Mouse (Mus musculus) heart, postnatal 0 days (tissue): ENCODE measurements at regions not wholly inside any gene's neighbourhood (a gene's known extent, or its start where the extent isn't known, plus 50 kb on each side); places are given as distances from the start of the nearest gene placed in this dataset.

Experiments used
- ATAC-seq: fragments of 200-750 bp; cut with Nextera tagmentation; 2 replicates; pipeline ENCODE4 v1.8.0; 2017; ENCODE audit warnings: low read depth, moderate number of reproducible peaks, moderate library complexity; ENCODE audit not compliant: insufficient read depth
- DNase-seq: peaks from one replicate; pipeline ENCODE4 v3.0.0-alpha.2; 2016; ENCODE audit warnings: low spot score
- H3K27ac ChIP-seq: fragments of 300-500 bp; sonication (generic); 2 replicates; pipeline ENCODE4 v1.5.1; 2014; ENCODE audit warnings: low read depth, mild to moderate bottlenecking
- H3K27me3 ChIP-seq: fragments of 300-500 bp; sonication (generic); 2 replicates; pipeline ENCODE4 v1.6.1; 2014; ENCODE audit warnings: low read length, mixed read lengths; ENCODE audit not compliant: control insufficient read depth, insufficient read depth
- H3K36me3 ChIP-seq: fragments of 300-500 bp; sonication (generic); replicated peaks from 2 replicates; pipeline ENCODE4 v1.6.1; 2014; ENCODE audit warnings: low read length, mixed read lengths; ENCODE audit not compliant: control insufficient read depth, insufficient read depth
- H3K4me1 ChIP-seq: fragments of 300-500 bp; sonication (generic); 2 replicates; pipeline ENCODE4 v1.6.1; 2014; ENCODE audit warnings: antibody characterized with exemption; ENCODE audit not compliant: control insufficient read depth, insufficient read depth
- H3K4me2 ChIP-seq: fragments of 300-500 bp; sonication (generic); 2 replicates; pipeline ENCODE4 v1.6.1; 2014; ENCODE audit warnings: low read depth, mild to moderate bottlenecking, low read length, moderate library complexity
- H3K4me3 ChIP-seq: fragments of 300-500 bp; sonication (generic); 2 replicates; pipeline ENCODE4 v1.5.1; 2014; ENCODE audit warnings: low read depth, low read length
- H3K9ac ChIP-seq: fragments of 300-500 bp; sonication (generic); replicated peaks from 2 replicates; pipeline ENCODE4 v1.6.1; 2014; ENCODE audit warnings: low read depth, low read length, mixed read lengths
- H3K9me3 ChIP-seq: fragments of 300-500 bp; sonication (generic); replicated peaks from 2 replicates; pipeline ENCODE4 v1.6.1; 2016; ENCODE audit warnings: low read length; ENCODE audit not compliant: control insufficient read depth
- CTCF ChIP-seq: IDR thresholded peaks from 2 replicates; pipeline ENCODE4 v1.5.1; 2016; ENCODE audit warnings: antibody characterized with exemption, control low read depth, low read depth
- EP300 ChIP-seq: IDR thresholded peaks from 2 replicates; pipeline ENCODE4 v1.6.1; 2016; ENCODE audit warnings: antibody characterized with exemption, low read depth
- WGBS: fragments of 180-500 bp; shearing (Covaris S2); extraction: QIAGEN DNeasy Blood & Tissue Kit; methylation state at CpG from one replicate; pipeline ENCODE4 v1.1.7; 2014; 5-methylcytosine and 5-hydroxymethylcytosine counted together

DNA sequence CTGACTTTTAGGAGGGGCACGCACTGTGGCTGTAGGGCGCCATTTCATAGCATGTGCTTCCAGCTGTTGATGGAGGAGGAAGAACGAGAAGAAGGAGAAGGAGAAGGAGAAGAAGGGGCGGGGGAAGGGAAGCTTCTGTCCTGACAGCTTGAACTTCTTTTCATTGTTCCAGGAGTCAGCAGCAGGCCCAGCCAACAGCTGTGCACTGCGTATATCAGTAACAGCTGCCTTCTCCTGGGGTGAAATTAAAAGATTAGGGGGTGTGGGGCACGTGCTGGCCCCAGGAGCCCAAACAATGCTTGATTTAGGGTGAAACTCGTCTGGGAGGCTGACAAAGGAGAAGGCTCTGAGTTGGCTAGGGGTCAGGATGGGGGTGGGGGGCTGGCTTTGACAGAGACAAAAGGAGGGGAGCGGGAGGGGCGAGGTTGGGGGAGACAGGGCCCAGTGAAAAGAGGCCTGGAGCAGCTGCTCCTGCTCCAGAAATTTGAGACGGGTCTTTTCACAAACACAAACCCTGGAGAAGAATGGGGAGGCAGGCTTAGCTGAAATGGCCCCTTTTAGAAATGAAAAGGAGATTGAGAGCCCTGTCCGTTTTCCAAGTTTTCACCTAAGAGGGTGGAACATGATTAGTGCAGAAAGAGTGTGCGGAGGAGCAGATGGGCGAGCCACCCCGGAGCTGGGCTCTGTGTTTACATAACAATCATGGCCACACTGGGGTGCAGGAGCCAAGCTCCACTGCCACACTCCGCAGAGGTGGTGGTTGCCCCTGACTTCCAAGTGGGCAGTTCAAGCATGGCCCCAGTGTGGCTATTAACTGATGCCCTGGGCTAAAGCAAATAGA is 74.3 kb downstream of the Gadd45g start:
- no peak overlapping the region for H3K27ac ChIP-seq
- no peak overlapping the region for H3K4me2 ChIP-seq
- ATAC-seq (no peak), DNase-seq (no peak)
- no peaks in the 10 kb centered on the region for H3K36me3 ChIP-seq
- WGBS: 59% methylated on average over 15 of the region's 15 CpGs
- no peak overlapping the region for H3K9ac ChIP-seq
- no peak overlapping the region for H3K4me3 ChIP-seq
- TF ChIP-seq CTCF (no peak), EP300 (no peak)
- peaks cover 5% of the 10 kb centered on the region; the same call in 1 of the 2 replicates for H3K4me1 ChIP-seq
- H3K27me3 ChIP-seq: peaks cover 17% of the 10 kb centered on the region
- H3K9me3 ChIP-seq: no peaks in the 10 kb centered on the region

DNA sequence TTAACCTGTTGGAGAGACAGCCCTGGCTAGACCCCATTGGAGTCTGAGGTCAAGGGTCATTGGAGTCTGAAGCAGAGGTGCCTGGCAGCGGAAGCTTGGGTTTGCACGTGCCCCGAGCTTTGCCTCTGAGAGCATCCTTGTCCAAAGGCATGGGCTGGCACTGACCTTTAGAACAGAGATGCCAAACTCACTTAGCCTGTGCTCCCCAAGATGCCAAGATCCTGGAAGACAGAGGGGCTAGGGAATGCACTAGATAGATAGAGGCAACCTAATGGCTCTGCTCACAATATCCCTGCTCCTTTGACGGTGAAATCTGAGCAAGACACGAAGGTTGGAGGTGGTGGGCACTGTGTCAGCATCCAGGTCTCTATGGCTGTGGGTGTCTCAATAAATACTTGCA is 75.1 kb downstream of the Gadd45g start:
- H3K4me2 ChIP-seq: no peak overlapping the region
- H3K4me3 ChIP-seq: no peak overlapping the region
- no peak for DNase-seq
- TF ChIP-seq CTCF: no peak
- no peak for TF ChIP-seq EP300
- WGBS: 86% methylated on average over 5 of the region's 5 CpGs
- ATAC-seq: no peak
- peaks cover 15% of the 10 kb centered on the region for H3K27me3 ChIP-seq
- no peaks in the 10 kb centered on the region for H3K9me3 ChIP-seq
- no peak overlapping the region for H3K9ac ChIP-seq
- H3K4me1 ChIP-seq: peaks cover 5% of the 10 kb centered on the region; the same call in 1 of the 2 replicates
- no peak overlapping the region for H3K27ac ChIP-seq
- H3K36me3 ChIP-seq: no peaks in the 10 kb centered on the region

DNA sequence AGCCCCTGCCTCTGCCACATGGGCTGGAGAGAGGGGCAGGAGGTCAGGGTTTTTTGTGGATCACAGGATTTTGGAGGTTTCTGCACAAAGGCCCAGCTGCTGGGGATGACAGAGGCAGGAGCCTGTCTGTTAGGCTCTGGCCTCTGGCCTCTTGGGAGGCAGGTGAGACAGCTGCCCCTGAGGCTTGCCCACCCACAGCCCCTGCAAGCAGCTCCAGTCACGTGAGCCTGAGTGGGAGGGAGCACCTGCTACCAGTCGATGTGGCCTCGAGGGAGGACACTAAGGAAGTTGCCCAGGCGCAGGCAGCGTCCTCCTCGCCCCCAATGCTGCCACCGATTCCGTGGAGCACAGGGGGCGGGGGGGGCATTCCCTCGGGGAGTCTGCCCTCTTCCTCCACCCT is 80.3 kb downstream of the Gadd45g start:
- no peak for TF ChIP-seq CTCF
- TF ChIP-seq EP300: no peak
- DNase-seq (no peak), ATAC-seq (no peak)
- H3K4me2 ChIP-seq: no peak overlapping the region
- H3K27ac ChIP-seq: no peak overlapping the region
- H3K36me3 ChIP-seq: no peaks in the 10 kb centered on the region
- no peak overlapping the region for H3K9ac ChIP-seq
- no peaks in the 10 kb centered on the region for H3K9me3 ChIP-seq
- 0 out of 2 replicates have a peak, but pooled peaks cover 7% of the 10 kb centered on the region for H3K4me1 ChIP-seq
- no peaks in the 10 kb centered on the region for H3K27me3 ChIP-seq
- WGBS: 65% methylated on average over 10 of the region's 10 CpGs
- no peak overlapping the region for H3K4me3 ChIP-seq

DNA sequence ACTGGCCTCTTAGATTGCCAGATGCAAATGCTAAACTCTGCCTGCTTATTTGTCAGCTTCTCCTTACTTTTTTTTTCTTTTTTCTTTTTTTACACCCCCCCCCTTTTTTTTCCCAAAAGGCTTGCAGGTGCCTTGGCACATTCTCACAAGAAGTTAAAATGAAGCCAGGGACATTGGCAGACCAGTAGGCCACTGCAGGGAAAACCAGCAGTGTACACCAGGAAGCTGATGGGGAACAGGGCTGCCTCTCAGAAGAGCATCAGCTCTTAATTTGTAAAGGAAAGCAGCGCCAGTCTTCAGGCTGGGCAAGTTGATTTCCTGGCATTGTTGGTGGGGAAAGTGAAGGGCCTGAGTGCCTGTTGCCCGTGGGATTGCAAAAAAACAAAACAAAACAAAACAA is 83.3 kb downstream of the Gadd45g start:
- TF ChIP-seq EP300 (no peak), CTCF (no peak)
- H3K4me2 ChIP-seq: no peak overlapping the region

DNA sequence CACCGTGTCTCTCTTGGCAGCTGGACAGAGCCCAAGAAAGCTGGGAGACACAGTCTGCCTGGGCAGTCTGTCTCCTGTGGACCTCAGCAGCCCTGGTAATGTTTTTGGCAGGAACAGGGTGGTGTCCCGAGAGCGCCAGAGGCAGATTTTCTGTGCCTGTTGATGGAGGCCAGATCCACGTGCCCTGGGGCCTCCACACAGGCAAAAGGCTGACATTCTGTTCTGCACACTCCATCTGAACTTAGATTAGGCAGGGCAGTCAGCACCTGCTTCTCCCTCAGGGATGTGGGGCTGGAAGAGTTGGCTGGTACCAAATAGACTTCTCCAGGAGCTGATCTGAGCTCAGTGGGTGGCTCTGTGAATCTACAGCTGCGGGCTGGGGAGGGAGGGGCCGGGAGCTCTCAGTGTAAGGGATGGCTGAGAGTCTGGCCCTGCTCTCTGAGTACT is 83.8 kb downstream of the Gadd45g start:
- Histone ChIP-seq H3K27ac (peak overlapping the region; percentile 32), H3K9me3 (no peaks in the 10 kb centered on the region), H3K27me3 (no peaks in the 10 kb centered on the region), H3K36me3 (no peaks in the 10 kb centered on the region), H3K4me2 (no peak overlapping the region), H3K9ac (no peak overlapping the region), H3K4me3 (no peak overlapping the region), H3K4me1 (0 out of 2 replicates have a peak, but pooled peaks cover 7% of the 10 kb centered on the region)
- DNase-seq (peak; percentile 54), ATAC-seq (peak; percentile 71)
- TF ChIP-seq CTCF (no peak), EP300 (no peak)
- 17% methylated on average over 6 of the region's 6 CpGs for whole genome bisulfite sequencing

More for the DNA sequence above, 83.3 kb downstream of the Gadd45g start:
- 42% methylated on average over 2 of the region's 2 CpGs for WGBS
- 0 out of 2 replicates have a peak, but pooled peaks cover 7% of the 10 kb centered on the region for H3K4me1 ChIP-seq
- no peaks in the 10 kb centered on the region for H3K9me3 ChIP-seq
- no peaks in the 10 kb centered on the region for H3K36me3 ChIP-seq
- no peak for ATAC-seq
- no peak overlapping the region for H3K4me3 ChIP-seq
- no peak for DNase-seq
- no peaks in the 10 kb centered on the region for H3K27me3 ChIP-seq
- H3K9ac ChIP-seq: no peak overlapping the region
- peak overlapping the region; percentile 32 for H3K27ac ChIP-seq
